Mouse (Mus musculus) hindbrain, embryonic 11.5 days (tissue): ENCODE data around the gene Pde10a. TPM values are rescaled to one million over a fixed set of nuclear protein-coding genes. Genes with fewer than 3 reads are reported as not detected.

Experiments
- ATAC-seq: fragments of 200-750 bp; cut with Nextera tagmentation; 2 replicates; pipeline ENCODE4 v1.8.0; 2017; ENCODE audit warnings: mild to moderate bottlenecking, moderate TSS enrichment, moderate library complexity; ENCODE audit not compliant: low FRiP score
- DNase-seq: peaks from one replicate; pipeline ENCODE4 v3.0.0-alpha.2; 2015; ENCODE audit warnings: low spot score
- H3K27ac ChIP-seq: fragments of 300-500 bp; sonication (generic); 2 replicates; pipeline ENCODE4 v1.5.1; 2014; ENCODE audit warnings: mild to moderate bottlenecking, low read depth, low read length
- H3K27me3 ChIP-seq: fragments of 300-500 bp; sonication (generic); 2 replicates; pipeline ENCODE4 v1.6.1; 2014; ENCODE audit warnings: mild to moderate bottlenecking, low read length, moderate library complexity, mixed read lengths; ENCODE audit not compliant: control insufficient read depth, insufficient read depth
- H3K36me3 ChIP-seq: fragments of 300-500 bp; sonication (generic); 2 replicates; pipeline ENCODE4 v1.6.1; 2014; ENCODE audit warnings: mild to moderate bottlenecking, low read length, moderate library complexity, mixed read lengths; ENCODE audit not compliant: control insufficient read depth, insufficient read depth
- H3K4me1 ChIP-seq: fragments of 300-500 bp; sonication (generic); replicated peaks from 2 replicates; pipeline ENCODE4 v1.6.1; 2014; ENCODE audit warnings: low read length, mixed read lengths; ENCODE audit not compliant: control insufficient read depth, insufficient read depth
- H3K4me2 ChIP-seq: fragments of 300-500 bp; sonication (generic); replicated peaks from 2 replicates; pipeline ENCODE4 v1.6.1; 2014; ENCODE audit warnings: mild to moderate bottlenecking, low read depth, low read length
- H3K4me3 ChIP-seq: fragments of 300-500 bp; sonication (generic); 2 replicates; pipeline ENCODE4 v1.5.1; 2014; ENCODE audit warnings: low read depth, low read length
- H3K9ac ChIP-seq: fragments of 300-500 bp; sonication (generic); 2 replicates; pipeline ENCODE4 v1.6.1; 2014; ENCODE audit warnings: low read depth, low read length
- H3K9me3 ChIP-seq: fragments of 300-500 bp; sonication (generic); 2 replicates; pipeline ENCODE4 v1.6.1; 2016; ENCODE audit warnings: low read length; ENCODE audit not compliant: control insufficient read depth
- WGBS: fragments of 180-500 bp; shearing (Covaris S2); extraction: QIAGEN DNeasy Blood & Tissue Kit; methylation state at CpG from one replicate; pipeline ENCODE4 v1.1.7; 2014; 5-methylcytosine and 5-hydroxymethylcytosine counted together
- polyA plus RNA-seq: library from polyadenylated mRNA; unstranded; fragments of >200 nt; fragmentation: Nextera tagmentation; extraction: Ambion mirVana; gene quantifications from 2 replicates; pipeline ENCODE4 v1.2.1, GENCODE M21; 2014

The Pde10a gene
- polyA plus RNA-seq, 1 experiment from 2014 or later, result 7.6 TPM

- DNase-seq (no peak), ATAC-seq (no peak)
- no peak overlapping the region for H3K27ac ChIP-seq
- 91% methylated on average over 8 of the region's 8 CpGs for WGBS
- no peaks in the 10 kb centered on the region for H3K4me1 ChIP-seq
- no peaks in the 10 kb centered on the region for H3K36me3 ChIP-seq
- no peak overlapping the region for H3K9ac ChIP-seq
- no peak overlapping the region for H3K4me3 ChIP-seq
- H3K9me3 ChIP-seq, result no peaks in the 10 kb centered on the region
- no peaks in the 10 kb centered on the region for H3K27me3 ChIP-seq
- H3K4me2 ChIP-seq, result no peak overlapping the region
Measured at GRCm38 (mm10) chr17:8898221-8898620, 373.0 kb downstream of the Pde10a start.

- Histone ChIP-seq H3K4me2 (no peak overlapping the region), H3K4me3 (no peak overlapping the region), H3K36me3 (no peaks in the 10 kb centered on the region), H3K27ac (no peak overlapping the region), H3K4me1 (no peaks in the 10 kb centered on the region), H3K9me3 (no peaks in the 10 kb centered on the region), H3K27me3 (no peaks in the 10 kb centered on the region), H3K9ac (no peak overlapping the region)
- DNase-seq (no peak), ATAC-seq (no peak)
- 87% methylated on average over 7 of the region's 7 CpGs for WGBS
Measured at GRCm38 (mm10) chr17:8899212-8899611, 374.0 kb downstream of the Pde10a start.

GRCm38 (mm10) chr17:8903555-8904283 is 378.5 kb downstream of the Pde10a start:
- 86% methylated on average over 5 of the region's 5 CpGs for WGBS
- Histone ChIP-seq H3K4me1 (no peaks in the 10 kb centered on the region), H3K4me3 (no peak overlapping the region), H3K27ac (no peak overlapping the region), H3K4me2 (no peak overlapping the region), H3K27me3 (no peaks in the 10 kb centered on the region), H3K9ac (no peak overlapping the region), H3K9me3 (no peaks in the 10 kb centered on the region), H3K36me3 (no peaks in the 10 kb centered on the region)
- DNase-seq, result no peak
- no peak for ATAC-seq

DNA sequence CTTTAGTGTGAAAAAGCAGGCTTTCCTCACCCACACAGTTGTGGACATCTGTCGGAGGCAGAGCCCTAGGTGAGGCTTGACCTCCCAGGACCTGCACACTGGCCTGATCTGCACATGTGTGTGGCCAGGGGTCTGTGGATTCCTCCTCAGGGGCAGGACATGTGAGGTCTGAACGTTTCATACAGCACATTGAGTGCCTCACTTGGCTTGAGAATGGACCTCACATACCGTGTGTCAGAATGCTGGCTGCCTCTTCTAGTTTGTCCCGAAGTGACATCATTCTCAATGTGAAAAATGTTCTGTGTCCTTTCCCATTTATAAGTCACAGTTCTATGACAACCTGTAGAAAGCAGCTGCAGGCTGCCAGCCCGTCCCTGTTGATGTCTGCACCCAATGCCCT is 385.4 kb downstream of the Pde10a start:
- H3K27me3 ChIP-seq, result no peaks in the 10 kb centered on the region
- no peak for ATAC-seq
- no peak overlapping the region for H3K4me2 ChIP-seq
- no peaks in the 10 kb centered on the region for H3K36me3 ChIP-seq
- H3K4me1 ChIP-seq, result no peaks in the 10 kb centered on the region
- H3K9me3 ChIP-seq, result no peaks in the 10 kb centered on the region
- no peak overlapping the region for H3K4me3 ChIP-seq
- no peak overlapping the region for H3K9ac ChIP-seq
- no peak overlapping the region for H3K27ac ChIP-seq
- DNase-seq, result no peak
- WGBS, result 63% methylated on average over 5 of the region's 5 CpGs

DNA sequence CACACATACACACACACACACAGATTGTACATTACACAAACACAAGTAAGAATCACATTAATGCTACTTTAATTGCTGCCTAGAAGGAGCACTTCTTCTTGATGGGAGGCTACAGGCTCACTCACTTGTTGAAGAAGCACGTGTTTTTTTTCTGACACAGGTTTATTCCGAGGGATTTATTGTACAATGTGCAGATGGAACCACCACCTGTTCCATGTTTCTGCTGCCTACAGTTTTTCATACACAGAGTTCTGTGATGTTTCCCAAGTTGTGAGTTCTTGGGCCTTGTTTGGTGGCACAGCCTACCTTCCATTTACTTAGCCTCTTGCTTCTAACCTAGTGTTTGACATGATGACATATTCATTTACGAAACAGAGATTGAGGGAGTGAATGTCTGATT is 387.8 kb downstream of the Pde10a start:
- DNase-seq, result no peak
- Histone ChIP-seq H3K27ac (no peak overlapping the region), H3K9ac (no peak overlapping the region), H3K27me3 (no peaks in the 10 kb centered on the region), H3K4me1 (no peaks in the 10 kb centered on the region), H3K4me2 (no peak overlapping the region), H3K4me3 (no peak overlapping the region), H3K36me3 (no peaks in the 10 kb centered on the region), H3K9me3 (no peaks in the 10 kb centered on the region)
- no peak for ATAC-seq
- 93% methylated on average over 3 of the region's 3 CpGs for WGBS

GRCm38 (mm10) chr17:8915693-8916092 is 390.5 kb downstream of the Pde10a start:
- H3K9me3 ChIP-seq, result no peaks in the 10 kb centered on the region
- no peaks in the 10 kb centered on the region for H3K4me1 ChIP-seq
- no peaks in the 10 kb centered on the region for H3K36me3 ChIP-seq
- H3K27me3 ChIP-seq, result no peaks in the 10 kb centered on the region
- no peak overlapping the region for H3K4me3 ChIP-seq
- H3K9ac ChIP-seq, result no peak overlapping the region
- ATAC-seq, result no peak
- no peak for DNase-seq
- no peak overlapping the region for H3K4me2 ChIP-seq
- H3K27ac ChIP-seq, result no peak overlapping the region

- H3K27me3 ChIP-seq, result no peaks in the 10 kb centered on the region
- no peak for ATAC-seq
- H3K9ac ChIP-seq, result no peak overlapping the region
- H3K27ac ChIP-seq, result no peak overlapping the region
- no peaks in the 10 kb centered on the region for H3K9me3 ChIP-seq
- WGBS, result 75% methylated on average over 4 of the region's 4 CpGs
- H3K4me1 ChIP-seq, result no peaks in the 10 kb centered on the region
- no peak overlapping the region for H3K4me2 ChIP-seq
- no peak overlapping the region for H3K4me3 ChIP-seq
- H3K36me3 ChIP-seq, result no peaks in the 10 kb centered on the region
- no peak for DNase-seq
Measured at GRCm38 (mm10) chr17:8923074-8923473, 397.9 kb downstream of the Pde10a start.

DNA sequence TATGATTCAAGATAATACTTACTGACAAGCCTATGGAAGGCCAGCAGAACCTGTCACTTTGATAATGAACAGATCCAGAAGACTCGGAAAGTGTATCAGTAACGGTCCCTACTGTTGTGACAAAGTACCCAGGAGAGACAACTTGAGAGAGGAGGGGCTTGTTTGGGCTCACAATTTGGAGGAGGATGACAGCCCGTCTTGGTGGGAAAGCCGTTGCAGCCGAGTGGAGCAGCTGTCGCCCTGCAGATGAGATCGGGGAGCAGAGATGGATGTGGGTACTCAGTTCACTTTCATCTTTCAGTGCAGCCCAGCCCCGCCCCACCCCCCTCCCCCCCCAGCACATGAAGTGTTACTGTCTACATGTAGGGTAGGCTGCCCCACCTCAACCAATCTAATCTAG is 398.6 kb downstream of the Pde10a start:
- Histone ChIP-seq H3K36me3 (no peaks in the 10 kb centered on the region), H3K4me3 (no peak overlapping the region), H3K4me2 (no peak overlapping the region), H3K9ac (no peak overlapping the region), H3K27me3 (no peaks in the 10 kb centered on the region), H3K4me1 (no peaks in the 10 kb centered on the region; the same call in 1 of the 2 replicates), H3K9me3 (no peaks in the 10 kb centered on the region), H3K27ac (no peak overlapping the region)
- ATAC-seq, result no peak
- WGBS, result 69% methylated on average over 8 of the region's 8 CpGs
- DNase-seq, result no peak

DNA sequence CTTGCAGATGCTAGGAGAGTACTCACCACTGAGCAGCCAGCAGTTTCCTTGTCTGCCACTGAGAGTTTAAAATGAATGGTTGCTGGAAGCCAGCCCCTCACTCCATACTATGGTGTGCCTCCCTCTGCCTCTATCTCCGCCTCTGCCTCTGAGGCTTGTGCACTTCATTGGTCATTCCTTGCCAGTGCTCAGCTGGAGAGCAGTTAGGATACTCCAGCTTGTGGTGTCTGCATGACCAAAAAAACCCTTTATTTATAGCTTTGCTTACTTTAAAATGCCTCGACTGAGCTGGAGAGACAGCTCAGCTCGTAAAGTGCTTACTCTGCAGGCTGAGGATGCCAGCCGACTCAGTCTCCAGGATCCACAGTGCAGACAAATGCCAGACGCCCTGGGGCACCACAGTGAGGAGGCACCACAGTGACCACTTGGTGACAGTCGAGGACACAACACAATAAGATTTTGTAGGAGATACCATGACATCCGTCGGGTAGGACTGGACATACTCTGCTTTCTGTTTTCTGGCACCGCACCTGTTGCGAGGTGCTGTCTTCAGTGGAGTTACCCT is 400.7 kb downstream of the Pde10a start:
- Histone ChIP-seq H3K9ac (no peak overlapping the region), H3K27ac (no peak overlapping the region), H3K36me3 (no peaks in the 10 kb centered on the region), H3K27me3 (no peaks in the 10 kb centered on the region), H3K4me3 (no peak overlapping the region), H3K4me1 (no peaks in the 10 kb centered on the region; the same call in 1 of the 2 replicates), H3K9me3 (no peaks in the 10 kb centered on the region), H3K4me2 (no peak overlapping the region)
- ATAC-seq (no peak), DNase-seq (no peak)
- 72% methylated on average over 10 of the region's 10 CpGs for WGBS
